1 mouse cellular context compared by ENCODE assay signal in genomic region chr5:115269969-115270368, GRCm38 (mm10).
TF ChIP-seq lines count a peak whose summit lies in the region.

No protein-coding gene starts in this region.

TF ChIP-seq in CH12.LX, 34 proteins besides CTCF, POLR2A, EP300 and RAD21:
- no peak for TF ChIP-seq NELFE (IDR thresholded peaks at IDR 0.05; ENCODE audit: low read depth, low read length)
- TF ChIP-seq ETS1 (conservative IDR thresholded peaks at IDR 0.05; ENCODE audit: low read depth, low read length): no peak
- no peak for TF ChIP-seq USF2 (conservative IDR thresholded peaks at IDR 0.05; ENCODE audit: low read depth, low read length)
- no peak for TF ChIP-seq MYC (IDR thresholded peaks at IDR 0.05; ENCODE audit: low read depth, low read length)
- no peak for TF ChIP-seq MXI1 (IDR thresholded peaks at IDR 0.05; ENCODE audit: low read depth, low read length)
- no peak for TF ChIP-seq KAT2A (IDR thresholded peaks at IDR 0.05; ENCODE audit: insufficient replicate concordance, low read length)
- TF ChIP-seq SMC3 (IDR thresholded peaks at IDR 0.05; ENCODE audit: low read depth, low read length): no peak
- TF ChIP-seq MAX (IDR thresholded peaks at IDR 0.05; ENCODE audit: low read length): no peak
